Mouse (Mus musculus) thymus, postnatal 0 days (tissue): ENCODE measurements around the gene Gm10670. TPM values are rescaled to one million over a fixed set of nuclear protein-coding genes. Genes with fewer than 3 reads are reported as not detected.
"Not testable (repeated sequence)": the region's sequence is repeated elsewhere in the genome, so short reads cannot be mapped to it uniquely, and the experiment has no call there.

Experiments used
- DNase-seq: peaks from one replicate; pipeline ENCODE4 v3.0.0-alpha.2; 2015; ENCODE audit warnings: low spot score
- polyA plus RNA-seq: library from polyadenylated mRNA; unstranded; fragments of >200 nt; fragmentation: Nextera tagmentation; extraction: Ambion mirVana; gene quantifications from 2 replicates; pipeline ENCODE4 v1.2.1, GENCODE M21; 2015

Gene Gm10670
- not detected in 2 replicates for polyA plus RNA-seq

DNA sequence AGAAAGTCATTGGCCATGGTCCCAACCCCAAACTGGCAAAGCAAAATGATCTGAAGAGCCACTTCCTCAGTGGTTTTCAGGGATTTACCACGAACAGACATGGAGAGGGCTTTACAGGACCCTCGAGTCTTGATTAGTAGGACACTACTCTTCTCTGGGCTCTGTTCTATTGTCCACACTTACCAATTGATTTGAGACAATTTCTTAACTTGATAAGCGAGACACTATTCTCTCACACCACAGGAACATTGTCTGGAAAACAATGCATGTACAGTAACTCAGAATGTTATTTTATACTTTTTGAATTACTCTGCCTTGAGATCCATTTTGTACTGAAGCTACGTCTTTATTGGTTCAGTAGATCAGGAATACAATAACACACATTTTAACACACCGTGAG, at the start of gene Gm10670:
Gene Gm10670, minus strand, starts transcription at position 101 of the 400 bp plus-strand sequence.
- not testable (repeated sequence) for DNase-seq

- DNase-seq = not testable (repeated sequence)
These were observed 35.7 kb upstream of the Gm10670 start, which contains the start of gene Vmn1r103 for GRCm38 (mm10) chr7:20510434-20510833. Gene Vmn1r103 (minus strand): TSS chr7:20510534.

DNA sequence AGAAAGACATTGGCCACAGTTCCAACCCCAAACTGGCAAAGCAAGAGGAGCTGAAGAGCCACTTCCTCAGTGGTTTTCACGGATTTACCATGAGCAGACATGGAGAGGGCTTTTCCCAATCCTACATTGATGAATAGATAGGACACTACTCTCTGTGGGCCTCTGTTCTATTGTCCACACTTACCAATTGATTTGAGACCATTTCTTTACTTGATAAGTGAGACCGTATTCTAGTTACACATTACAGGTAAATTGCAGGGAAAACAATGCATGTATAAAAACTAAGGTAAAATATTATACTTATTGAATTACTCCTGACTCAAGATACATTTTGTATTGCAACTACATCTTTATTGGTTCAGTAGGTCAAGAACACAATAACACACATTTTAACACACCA, 32.2 kb downstream of the Gm10670 start, which contains the start of gene Vmn1r101:
Gene Vmn1r101, minus strand, starts transcription at position 101 of the 400 bp plus-strand sequence.
- not testable (repeated sequence) for DNase-seq

Other genes with a start within 250 kb of the Gm10670 start
- gene Gm4498, start 241.1 kb downstream of the Gm10670 start, polyA plus RNA-seq = not detected in 2 replicates
- gene Gm5890, start 212.1 kb downstream of the Gm10670 start, polyA plus RNA-seq = not detected in 2 replicates
- gene Gm4133, start 140.9 kb downstream of the Gm10670 start, polyA plus RNA-seq = not detected in 2 replicates
- not detected in 2 replicates for gene Gm5728, start 99.5 kb downstream of the Gm10670 start, polyA plus RNA-seq
- not detected in 2 replicates for gene Vmn1r100, start 57.0 kb downstream of the Gm10670 start, polyA plus RNA-seq
- not detected in 2 replicates for gene Vmn1r101, start 32.3 kb downstream of the Gm10670 start, polyA plus RNA-seq
- not detected in 2 replicates for gene Vmn1r103, start 35.6 kb upstream of the Gm10670 start, polyA plus RNA-seq
- not detected in 2 replicates for gene Vmn1r104, start 58.9 kb upstream of the Gm10670 start, polyA plus RNA-seq
- not detected in 2 replicates for gene Gm5726, start 70.8 kb upstream of the Gm10670 start, polyA plus RNA-seq
- gene Gm4141, start 101.3 kb upstream of the Gm10670 start, polyA plus RNA-seq = not detected in 2 replicates
- gene Gm4513, start 124.1 kb upstream of the Gm10670 start, polyA plus RNA-seq = not detected in 2 replicates
- not detected in 2 replicates for gene Vmn1r107, start 194.0 kb upstream of the Gm10670 start, polyA plus RNA-seq
- gene Vmn1r111, start 228.3 kb upstream of the Gm10670 start, polyA plus RNA-seq = not detected in 2 replicates